Mouse (Mus musculus) layer of hippocampus, adult 2 months (tissue): ENCODE results near the gene Agpat4. TPM values are rescaled to one million over a fixed set of nuclear protein-coding genes. Genes with fewer than 3 reads are reported as not detected.

ENCODE experiments used
- DNase-seq, 2 experiments: peaks; one replicate each; pipeline ENCODE4 v3.0.0; 2022; ENCODE audit warnings: low spot score in 2 of 2
- H3K27ac ChIP-seq: fragments of 200-600 bp; 2 replicates; pipeline ENCODE4 v1.8.1; 2022
- H3K4me3 ChIP-seq: fragments of 200-600 bp; 2 replicates; pipeline ENCODE4 v1.8.1; 2022; ENCODE audit warnings: mild to moderate bottlenecking
- CTCF ChIP-seq: fragments of 200-600 bp; conservative IDR thresholded peaks from 2 replicates; pipeline ENCODE4 v1.8.1; 2022; ENCODE audit warnings: antibody characterized with exemption, mild to moderate bottlenecking, moderate library complexity
- total RNA-seq, 2 experiments: library from RNA; stranded (reverse); gene quantifications; 2 replicates each; pipeline ENCODE4 v1.2.3; 2021

Agpat4 gene
- total RNA-seq, 2 experiments from 2014 or later = 62.2 to 66.9 TPM

DNA sequence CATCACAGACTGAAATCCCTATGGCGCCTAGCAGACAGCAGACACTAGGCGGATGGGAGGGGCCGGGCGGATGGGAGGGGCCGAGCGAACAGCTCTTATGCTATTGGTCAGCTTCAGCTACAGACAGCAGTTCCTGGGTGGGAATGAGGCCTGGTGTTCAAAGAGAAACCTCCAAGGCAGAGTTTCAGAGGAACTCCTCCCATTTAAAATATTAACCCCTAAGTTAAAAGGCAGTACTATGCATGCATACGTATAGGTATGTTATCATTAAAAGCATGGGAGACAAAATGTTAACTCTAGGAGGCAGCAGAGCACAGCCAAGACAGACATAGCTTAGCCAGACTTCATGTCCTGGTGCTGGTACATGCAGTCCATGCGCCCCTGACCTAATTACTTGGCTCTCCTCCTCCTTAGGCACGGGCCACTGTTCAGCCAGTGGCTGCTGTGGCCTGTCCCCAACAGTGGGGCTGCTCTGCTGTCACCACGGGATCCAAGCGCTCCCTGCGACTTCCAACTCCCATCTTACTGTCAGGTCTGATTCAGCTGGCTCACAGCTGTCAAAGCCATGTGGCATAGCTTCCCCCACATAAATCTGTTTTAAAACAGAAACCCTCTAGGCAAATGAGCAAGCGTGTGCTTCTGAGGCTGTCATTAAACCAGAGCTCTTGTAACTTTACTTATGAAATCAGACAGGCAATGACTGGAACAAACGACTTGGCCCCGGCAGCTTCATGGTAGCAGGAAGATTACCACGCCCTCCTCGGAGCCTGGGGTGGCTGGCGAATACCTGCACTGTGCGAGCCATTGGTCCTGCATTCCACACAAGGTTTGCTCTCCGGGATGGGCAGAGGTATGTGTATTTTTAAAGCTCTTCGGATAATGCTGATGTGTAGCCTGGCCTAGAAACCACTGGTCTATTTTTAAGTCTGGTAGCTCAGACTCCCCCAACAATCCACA lies 147.7 kb downstream of the Agpat4 start:
- Histone ChIP-seq H3K4me3 (peak overlapping the region; percentile 9; the same call in 1 of the 2 replicates), H3K27ac (peak overlapping the region; percentile 79)
- TF ChIP-seq CTCF = peak; percentile 73
- peak; percentile 73 to 77 for DNase-seq

DNA sequence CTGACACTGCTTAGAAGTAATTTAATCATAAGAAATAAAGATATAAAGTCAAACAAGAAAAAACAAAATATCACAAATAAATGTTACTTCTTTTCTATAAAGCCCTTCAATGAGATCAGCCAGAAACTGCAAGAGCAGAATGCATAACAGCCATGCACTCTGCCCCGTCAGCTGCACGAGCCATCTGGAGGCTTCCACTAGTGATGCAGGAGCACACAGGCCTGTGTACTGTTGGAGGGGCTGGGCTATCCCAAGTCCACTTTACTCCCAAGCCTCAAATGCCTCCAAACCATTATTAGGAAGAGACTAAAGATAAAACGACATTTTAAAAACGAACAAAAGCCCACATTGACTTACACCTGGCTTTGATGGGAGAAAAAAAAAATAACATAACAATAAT lies 149.6 kb downstream of the Agpat4 start:
- no peak overlapping the region for H3K4me3 ChIP-seq
- DNase-seq = no peak
- no peak for TF ChIP-seq CTCF
- peak overlapping the region; percentile 79; the same call in 1 of the 2 replicates for H3K27ac ChIP-seq

DNA sequence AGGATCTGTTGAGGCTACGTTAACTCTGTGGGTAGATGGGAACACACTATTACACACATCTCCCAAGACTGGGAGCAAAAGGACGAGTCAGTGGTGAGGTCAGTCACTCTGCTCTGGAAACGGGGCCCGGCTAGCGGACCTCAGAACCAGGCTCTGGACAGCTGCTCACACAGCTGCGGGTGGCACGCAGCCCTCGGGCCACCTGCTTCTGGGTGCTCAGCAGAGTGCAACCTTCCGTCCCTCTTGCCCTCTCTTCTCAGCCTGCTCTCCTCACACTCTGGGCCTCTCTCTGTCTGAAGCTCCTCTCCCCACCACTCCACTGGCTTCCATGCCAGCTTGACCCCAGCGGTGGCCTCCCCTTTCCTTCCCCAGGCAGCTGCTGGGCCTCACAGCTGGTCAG lies 150.0 kb downstream of the Agpat4 start:
- no peak for DNase-seq
- Histone ChIP-seq H3K27ac (peak overlapping the region; percentile 24), H3K4me3 (no peak overlapping the region)
- TF ChIP-seq CTCF = no peak

Other genes starting within 250 kb of the Agpat4 start
- 10 to 100 TPM; 72.4 to 73.8 TPM for gene Map3k4, start 200.1 kb downstream of the Agpat4 start, total RNA-seq